Mouse (Mus musculus): ENCODE data around the gene Prdm15.

DNA sequence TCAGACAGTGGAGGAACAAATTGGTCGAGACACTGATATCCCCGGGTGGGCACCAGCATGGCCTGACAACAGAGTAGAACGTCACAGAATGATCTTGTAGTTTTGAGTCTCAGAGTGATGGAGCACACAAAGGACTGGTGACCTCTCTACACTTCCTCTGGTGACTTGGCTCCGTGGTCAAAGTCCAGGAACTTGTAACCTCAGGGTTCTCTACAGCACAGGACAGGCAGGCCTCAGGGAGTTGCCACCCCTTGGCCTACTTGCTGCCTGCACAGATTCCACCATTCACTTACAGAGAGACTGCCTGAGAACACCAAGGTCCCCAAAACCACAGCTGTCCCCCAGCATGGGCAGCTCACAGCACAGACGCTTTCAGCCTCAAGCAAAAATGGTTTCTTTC, 36.4 kb downstream of the Prdm15 start:
- TF ChIP-seq CTCF (IDR thresholded peaks at IDR 0.05; ENCODE audit: borderline replicate concordance, extremely low read depth, insufficient read depth, insufficient read length): no peak
- no peak for TF ChIP-seq POLR2A (IDR thresholded peaks at IDR 0.05; ENCODE audit: borderline replicate concordance, extremely low read depth, insufficient read depth, insufficient read length, poor library complexity, severe bottlenecking)

Data from brain, embryonic 14.5 days (tissue).